In the genomic region with DNA sequence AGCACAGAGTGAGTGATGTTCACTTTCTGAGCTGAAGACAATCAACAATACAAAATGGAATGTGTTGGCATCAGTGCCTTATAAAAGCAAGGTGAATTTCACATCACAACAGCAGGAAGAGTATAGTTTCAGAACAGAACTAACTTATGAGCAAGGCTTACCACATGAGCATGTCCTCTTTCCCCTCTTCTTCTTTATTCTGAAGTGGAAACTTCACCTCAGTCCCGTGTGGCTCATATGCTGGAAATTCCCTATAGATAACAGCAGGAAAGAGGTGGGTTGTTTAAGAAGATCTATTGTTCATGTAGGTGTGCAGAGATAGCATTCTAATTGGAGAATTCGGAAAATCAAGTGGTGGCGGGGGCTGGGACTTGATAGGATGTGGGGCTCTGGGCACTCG, we compare ENCODE assay signal across 28 mouse cellular contexts. TPM values are rescaled to one million over a fixed set of nuclear protein-coding genes. Genes with fewer than 3 reads are reported as not detected.
"Had no signal": no experiment of that assay in that cellular context is flagged by ENCODE, and none has a peak within 500 bp of the region (broad histone marks: within the 10 kb centered on the region; RNA-seq: fewer than 3 reads in every experiment).

No protein-coding gene starts in this region.

- H3K4me2 ChIP-seq: liver, embryonic 13.5 days; midbrain, embryonic 11.5 days had no signal

- H3K4me3 ChIP-seq: layer of hippocampus, adult 2 months; liver, embryonic 13.5 days had no signal

- H3K9me3 ChIP-seq: liver, embryonic 13.5 days had no signal

- H3K4me1 ChIP-seq: liver, embryonic 13.5 days had no signal

- H3K27ac ChIP-seq: kidney, postnatal 0 days; layer of hippocampus, adult 2 months; liver, embryonic 13.5 days had no signal

- H3K9ac ChIP-seq: liver, embryonic 13.5 days had no signal

- DNase-seq: kidney, adult 9 months; kidney, postnatal 25 days; layer of hippocampus, adult 9-11 months; liver, embryonic 13.5 days; lung, adult 2 months; lung, postnatal 14 days; lung, postnatal 4 days; midbrain, embryonic 14.5 days; thymus, adult 18-20 months; thymus, postnatal 36 days had no signal

- H3K36me3 ChIP-seq: liver, embryonic 13.5 days had no signal

- H3K27me3 ChIP-seq: liver, embryonic 13.5 days had no signal

RNA-seq across cellular contexts. Expression of gene 4930469K13Rik, which starts 3.5 kb away (rescaled TPM):
- total RNA-seq: layer of hippocampus, adult 2 months; layer of hippocampus, postnatal 25 days; left cerebral cortex, adult 18-20 months; left cerebral cortex, postnatal 36 days; liver, adult 2 months; megakaryocyte progenitor cell, adult 5-6 weeks; megakaryocyte-erythroid progenitor cell, adult 5-6 weeks had no signal
- polyA plus RNA-seq: kidney, postnatal 0 days; large intestine, adult 2 months; limb, embryonic 14.5 days; liver, adult 2 months; liver, embryonic 13.5 days; liver, embryonic 16.5 days; lung, adult 2 months; lung, embryonic 16.5 days; midbrain, embryonic 11.5 days; midbrain, embryonic 14.5 days; midbrain, postnatal 0 days; small intestine, adult 2 months; spleen, adult 2 months; stomach, embryonic 16.5 days; urinary bladder, adult 2 months had no signal
